Mouse (Mus musculus) limb, embryonic 10.5 days (tissue): ENCODE measurements around the gene Rbm33. TPM values are rescaled to one million over a fixed set of nuclear protein-coding genes. Genes with fewer than 3 reads are reported as not detected.
A peak's percentile ranks its signal among the peaks of the same experiment; 100 is the strongest.

Experiments
- DNase-seq: peaks from one replicate; pipeline ENCODE4 v3.0.0-alpha.2; 2017; ENCODE audit warnings: low spot score
- H3K27ac ChIP-seq: fragments of 300-500 bp; sonication (generic); 2 replicates; pipeline ENCODE4 v1.5.1; 2016; ENCODE audit warnings: mild to moderate bottlenecking
- H3K27me3 ChIP-seq: fragments of 300-500 bp; sonication (generic); 2 replicates; pipeline ENCODE4 v1.6.1; 2016; ENCODE audit warnings: low read depth, mild to moderate bottlenecking; ENCODE audit not compliant: poor library complexity, severe bottlenecking
- H3K36me3 ChIP-seq: fragments of 300-500 bp; sonication (generic); 2 replicates; pipeline ENCODE4 v1.6.1; 2016; ENCODE audit warnings: mild to moderate bottlenecking, moderate library complexity
- H3K4me1 ChIP-seq: fragments of 300-500 bp; sonication (generic); 2 replicates; pipeline ENCODE4 v1.6.1; 2016
- H3K4me3 ChIP-seq: fragments of 300-500 bp; sonication (generic); 2 replicates; pipeline ENCODE4 v1.5.1; 2016; ENCODE audit warnings: mild to moderate bottlenecking, moderate library complexity
- H3K9me3 ChIP-seq: fragments of 300-500 bp; sonication (generic); replicated peaks from 2 replicates; pipeline ENCODE4 v1.6.1; 2016; ENCODE audit warnings: mild to moderate bottlenecking
- WGBS: fragments of 180-500 bp; shearing (Covaris S2); methylation state at CpG from one replicate; pipeline ENCODE4 v1.1.7; 2016; 5-methylcytosine and 5-hydroxymethylcytosine counted together
- polyA plus RNA-seq: library from polyadenylated mRNA; unstranded; fragments of >200 nt; fragmentation: Nextera tagmentation; extraction: Ambion mirVana; gene quantifications from 2 replicates; pipeline ENCODE4 v1.2.1, GENCODE M21; 2016

Rbm33 gene
- polyA plus RNA-seq, 1 experiment from 2014 or later: 16.1 TPM

- Histone ChIP-seq H3K27me3 (peaks cover 26% of the 10 kb centered on the region), H3K9me3 (no peaks in the 10 kb centered on the region), H3K36me3 (no peaks in the 10 kb centered on the region), H3K4me1 (no peaks in the 10 kb centered on the region), H3K27ac (no peak overlapping the region), H3K4me3 (no peak overlapping the region)
- WGBS: 70% methylated on average over 3 of the region's 3 CpGs
- DNase-seq: peak; percentile 23
Measured at GRCm38 (mm10) chr5:28450126-28450890, 133.4 kb downstream of the Rbm33 start.

GRCm38 (mm10) chr5:28451053-28451638, 134.2 kb downstream of the Rbm33 start:
- H3K4me1 ChIP-seq: no peaks in the 10 kb centered on the region
- H3K36me3 ChIP-seq: no peaks in the 10 kb centered on the region
- WGBS: 29% methylated on average over 6 of the region's 6 CpGs
- H3K27ac ChIP-seq: no peak overlapping the region
- peak; percentile 93 for DNase-seq
- peaks cover 34% of the 10 kb centered on the region for H3K27me3 ChIP-seq
- no peak overlapping the region for H3K4me3 ChIP-seq
- no peaks in the 10 kb centered on the region for H3K9me3 ChIP-seq

GRCm38 (mm10) chr5:28453086-28453485, 136.2 kb downstream of the Rbm33 start:
- Histone ChIP-seq H3K9me3 (no peaks in the 10 kb centered on the region), H3K27me3 (peaks cover 53% of the 10 kb centered on the region), H3K36me3 (no peaks in the 10 kb centered on the region), H3K4me3 (no peak overlapping the region), H3K4me1 (peaks cover 5% of the 10 kb centered on the region), H3K27ac (no peak overlapping the region)
- DNase-seq: peak; percentile 24
- 92% methylated on average over 5 of the region's 5 CpGs for WGBS

GRCm38 (mm10) chr5:28453523-28453922, 136.6 kb downstream of the Rbm33 start:
- H3K27me3 ChIP-seq: peaks cover 58% of the 10 kb centered on the region
- H3K27ac ChIP-seq: no peak overlapping the region
- WGBS: 50% methylated on average over 3 of the region's 3 CpGs
- no peaks in the 10 kb centered on the region for H3K9me3 ChIP-seq
- peaks cover 9% of the 10 kb centered on the region for H3K4me1 ChIP-seq
- H3K4me3 ChIP-seq: no peak overlapping the region
- peak; percentile 22 for DNase-seq
- no peaks in the 10 kb centered on the region for H3K36me3 ChIP-seq

GRCm38 (mm10) chr5:28454546-28454945, 137.6 kb downstream of the Rbm33 start:
- Histone ChIP-seq H3K27ac (no peak overlapping the region), H3K36me3 (no peaks in the 10 kb centered on the region), H3K27me3 (peaks cover 68% of the 10 kb centered on the region), H3K4me3 (no peak overlapping the region), H3K4me1 (peaks cover 20% of the 10 kb centered on the region), H3K9me3 (no peaks in the 10 kb centered on the region)
- 88% methylated on average over 6 of the region's 6 CpGs for WGBS
- DNase-seq: peak; percentile 17

GRCm38 (mm10) chr5:28455721-28456120, 138.8 kb downstream of the Rbm33 start:
- H3K36me3 ChIP-seq: no peaks in the 10 kb centered on the region
- 86% methylated on average over 5 of the region's 5 CpGs for WGBS
- H3K9me3 ChIP-seq: no peaks in the 10 kb centered on the region
- no peak for DNase-seq
- H3K4me1 ChIP-seq: peaks cover 31% of the 10 kb centered on the region
- no peak overlapping the region for H3K4me3 ChIP-seq
- peaks cover 80% of the 10 kb centered on the region for H3K27me3 ChIP-seq
- no peak overlapping the region for H3K27ac ChIP-seq

GRCm38 (mm10) chr5:28456366-28456765, 139.4 kb downstream of the Rbm33 start:
- Histone ChIP-seq H3K27ac (no peak overlapping the region), H3K27me3 (peaks cover 86% of the 10 kb centered on the region)

GRCm38 (mm10) chr5:28457921-28458641, 141.2 kb downstream of the Rbm33 start:
- H3K36me3 ChIP-seq: no peaks in the 10 kb centered on the region
- peak; percentile 54 for DNase-seq
- peaks cover 96% of the 10 kb centered on the region for H3K27me3 ChIP-seq
- no peaks in the 10 kb centered on the region for H3K9me3 ChIP-seq
- WGBS: under 1% methylated on average over 95 of the region's 95 CpGs
- peaks cover 40% of the 10 kb centered on the region for H3K4me1 ChIP-seq
- peak overlapping the region; percentile 44 for H3K4me3 ChIP-seq
- 0 out of 2 replicates have a peak overlapping the region, but pooled peaks have one; percentile 2 for H3K27ac ChIP-seq

More at GRCm38 (mm10) chr5:28456366-28456765, 139.4 kb downstream of the Rbm33 start:
- no peaks in the 10 kb centered on the region for H3K9me3 ChIP-seq
- no peak overlapping the region for H3K4me3 ChIP-seq
- WGBS: 53% methylated on average over 1 of the region's 1 CpGs
- no peak for DNase-seq
- no peaks in the 10 kb centered on the region for H3K36me3 ChIP-seq
- H3K4me1 ChIP-seq: peaks cover 36% of the 10 kb centered on the region

GRCm38 (mm10) chr5:28458821-28459240, 141.9 kb downstream of the Rbm33 start:
- Histone ChIP-seq H3K4me1 (peaks cover 48% of the 10 kb centered on the region), H3K36me3 (no peaks in the 10 kb centered on the region), H3K27me3 (peaks cover 100% of the 10 kb centered on the region), H3K27ac (no peak overlapping the region), H3K4me3 (peak overlapping the region; percentile 44), H3K9me3 (no peaks in the 10 kb centered on the region)
- WGBS: under 1% methylated on average over 27 of the region's 27 CpGs
- no peak for DNase-seq

GRCm38 (mm10) chr5:28459456-28460225, 142.7 kb downstream of the Rbm33 start:
- Histone ChIP-seq H3K4me1 (peaks cover 56% of the 10 kb centered on the region), H3K4me3 (peak overlapping the region; percentile 31), H3K9me3 (no peaks in the 10 kb centered on the region), H3K27ac (no peak overlapping the region), H3K36me3 (no peaks in the 10 kb centered on the region), H3K27me3 (peaks cover 100% of the 10 kb centered on the region)
- WGBS: under 1% methylated on average over 41 of the region's 41 CpGs
- DNase-seq: peak; percentile 61

- Histone ChIP-seq H3K9me3 (no peaks in the 10 kb centered on the region), H3K36me3 (no peaks in the 10 kb centered on the region), H3K27me3 (peaks cover 100% of the 10 kb centered on the region), H3K4me3 (peak overlapping the region; percentile 31), H3K4me1 (peaks cover 63% of the 10 kb centered on the region), H3K27ac (no peak overlapping the region)
- 1% methylated on average over 17 of the region's 17 CpGs for WGBS
- DNase-seq: peak; percentile 58
Measured at GRCm38 (mm10) chr5:28460556-28461350, 143.8 kb downstream of the Rbm33 start.

- Histone ChIP-seq H3K9me3 (no peaks in the 10 kb centered on the region), H3K27ac (no peak overlapping the region), H3K36me3 (no peaks in the 10 kb centered on the region), H3K4me3 (no peak overlapping the region), H3K27me3 (peaks cover 100% of the 10 kb centered on the region), H3K4me1 (peaks cover 66% of the 10 kb centered on the region)
- 9% methylated on average over 11 of the region's 11 CpGs for WGBS
- DNase-seq: no peak
Measured at GRCm38 (mm10) chr5:28461376-28461775, 144.5 kb downstream of the Rbm33 start.
